Mouse (Mus musculus): ENCODE measurements at regions not wholly inside any gene's neighbourhood (a gene's known extent, or its start where the extent isn't known, plus 50 kb on each side); places are given as distances from the start of the nearest gene placed in this dataset.

GRCm38 (mm10) chr13:101527691-101528090 is 240.3 kb downstream of the Pik3r1 start:
- no peak overlapping the region for H3K9ac ChIP-seq
- H3K4me3 ChIP-seq: no peak overlapping the region
- no peak for ATAC-seq (ENCODE audit: low FRiP score)
- H3K9me3 ChIP-seq (replicated peaks): no peaks in the 10 kb centered on the region
- no peaks in the 10 kb centered on the region for H3K4me1 ChIP-seq
- WGBS: 83% methylated on average over 5 of the region's 5 CpGs
- H3K36me3 ChIP-seq: no peaks in the 10 kb centered on the region
- H3K4me2 ChIP-seq (replicated peaks): no peak overlapping the region
- H3K27me3 ChIP-seq: no peaks in the 10 kb centered on the region
- H3K27ac ChIP-seq: no peak overlapping the region

- no peaks in the 10 kb centered on the region for H3K27me3 ChIP-seq
- H3K9ac ChIP-seq: no peak overlapping the region
- 88% methylated on average over 3 of the region's 3 CpGs for WGBS
- no peak for ATAC-seq (ENCODE audit: low FRiP score)
- no peak overlapping the region for H3K4me3 ChIP-seq
- no peaks in the 10 kb centered on the region for H3K36me3 ChIP-seq
- H3K4me2 ChIP-seq (replicated peaks): no peak overlapping the region
- no peaks in the 10 kb centered on the region for H3K4me1 ChIP-seq
- no peak overlapping the region for H3K27ac ChIP-seq
- H3K9me3 ChIP-seq (replicated peaks): no peaks in the 10 kb centered on the region
Measured at GRCm38 (mm10) chr13:101524781-101525180, 243.2 kb downstream of the Pik3r1 start.

DNA sequence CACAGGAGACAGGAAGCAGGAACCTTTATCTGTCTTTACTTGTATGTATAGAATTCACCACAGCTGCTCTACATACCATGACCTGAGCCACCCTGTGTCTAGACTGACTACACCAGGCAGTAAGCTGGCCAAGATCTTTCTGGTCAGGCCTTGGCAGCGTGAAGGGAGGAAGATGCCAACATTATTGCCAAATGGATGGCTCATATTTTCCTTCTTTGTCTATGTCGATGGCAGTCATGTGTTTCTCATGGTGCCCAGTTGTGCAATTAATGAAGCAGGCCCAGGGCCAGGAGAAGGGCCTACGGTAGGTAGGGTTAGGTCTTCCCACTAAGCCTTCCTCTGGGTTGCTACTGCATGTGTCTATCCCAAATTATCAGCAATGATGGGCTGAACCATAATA is 243.8 kb downstream of the Pik3r1 start:
- Histone ChIP-seq H3K36me3 (no peaks in the 10 kb centered on the region), H3K4me3 (no peak overlapping the region), H3K9ac (no peak overlapping the region), H3K4me2 (replicated peaks) (no peak overlapping the region), H3K9me3 (replicated peaks) (no peaks in the 10 kb centered on the region), H3K27me3 (no peaks in the 10 kb centered on the region), H3K4me1 (no peaks in the 10 kb centered on the region), H3K27ac (no peak overlapping the region)
- no peak for ATAC-seq (ENCODE audit: low FRiP score)
- WGBS: 86% methylated on average over 3 of the region's 3 CpGs

- Histone ChIP-seq H3K4me1 (no peaks in the 10 kb centered on the region), H3K9ac (no peak overlapping the region), H3K4me3 (no peak overlapping the region), H3K36me3 (no peaks in the 10 kb centered on the region), H3K27ac (no peak overlapping the region), H3K27me3 (no peaks in the 10 kb centered on the region), H3K4me2 (replicated peaks) (no peak overlapping the region), H3K9me3 (replicated peaks) (no peaks in the 10 kb centered on the region)
- WGBS: 91% methylated on average over 3 of the region's 3 CpGs
- ATAC-seq (ENCODE audit: low FRiP score): no peak
Measured at GRCm38 (mm10) chr13:101523492-101523891, 244.5 kb downstream of the Pik3r1 start.

- H3K4me1 ChIP-seq: no peaks in the 10 kb centered on the region
- WGBS: 92% methylated on average over 2 of the region's 2 CpGs
- H3K27ac ChIP-seq: no peak overlapping the region
- H3K36me3 ChIP-seq: no peaks in the 10 kb centered on the region
- H3K4me2 ChIP-seq (replicated peaks): no peak overlapping the region
- no peak overlapping the region for H3K4me3 ChIP-seq
- no peaks in the 10 kb centered on the region for H3K9me3 ChIP-seq (replicated peaks)
- no peak for ATAC-seq (ENCODE audit: low FRiP score)
- H3K27me3 ChIP-seq: no peaks in the 10 kb centered on the region
- H3K9ac ChIP-seq: no peak overlapping the region
Measured at GRCm38 (mm10) chr13:101522597-101522996, 245.4 kb downstream of the Pik3r1 start.

DNA sequence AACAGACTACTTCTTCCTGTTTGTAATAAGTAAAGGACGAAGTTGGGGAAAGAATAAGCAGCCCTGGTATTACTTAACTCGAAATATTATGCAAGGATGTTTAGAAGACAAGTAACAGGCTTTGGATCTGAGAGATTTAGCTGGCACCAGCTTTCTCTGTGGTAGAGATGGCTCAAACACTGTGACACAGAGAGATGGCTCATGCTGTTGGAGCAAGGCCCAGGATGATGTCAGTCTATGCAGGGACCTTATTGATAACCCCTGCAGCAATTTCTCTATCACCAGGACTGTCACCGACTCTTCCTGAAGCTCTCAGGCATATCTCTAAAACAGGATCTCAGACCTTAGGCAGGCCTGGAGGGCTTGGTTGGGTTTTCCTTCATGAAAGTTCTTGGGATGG is 254.7 kb downstream of the Pik3r1 start:
- H3K9me3 ChIP-seq (replicated peaks): no peaks in the 10 kb centered on the region
- H3K27me3 ChIP-seq: no peaks in the 10 kb centered on the region
- H3K27ac ChIP-seq: no peak overlapping the region
- 82% methylated on average over 3 of the region's 3 CpGs for WGBS
- H3K4me1 ChIP-seq: no peaks in the 10 kb centered on the region
- no peaks in the 10 kb centered on the region for H3K36me3 ChIP-seq
- H3K4me2 ChIP-seq (replicated peaks): no peak overlapping the region
- no peak for ATAC-seq (ENCODE audit: low FRiP score)
- H3K4me3 ChIP-seq: no peak overlapping the region
- H3K9ac ChIP-seq: no peak overlapping the region

- WGBS: 46% methylated on average over 1 of the region's 1 CpGs
- 0 out of 2 replicates have a peak, but pooled peaks have one; percentile 26 for ATAC-seq (ENCODE audit: low FRiP score)
- H3K36me3 ChIP-seq: no peaks in the 10 kb centered on the region
- H3K4me1 ChIP-seq: no peaks in the 10 kb centered on the region
- no peaks in the 10 kb centered on the region for H3K27me3 ChIP-seq
- no peak overlapping the region for H3K27ac ChIP-seq
- no peak overlapping the region for H3K9ac ChIP-seq
- H3K4me2 ChIP-seq (replicated peaks): no peak overlapping the region
- H3K9me3 ChIP-seq (replicated peaks): no peaks in the 10 kb centered on the region
- H3K4me3 ChIP-seq: no peak overlapping the region
Measured at GRCm38 (mm10) chr13:101509946-101510345, 258.1 kb downstream of the Pik3r1 start.

- Histone ChIP-seq H3K27me3 (no peaks in the 10 kb centered on the region), H3K4me3 (no peak overlapping the region), H3K9ac (no peak overlapping the region), H3K27ac (no peak overlapping the region), H3K4me1 (no peaks in the 10 kb centered on the region), H3K36me3 (no peaks in the 10 kb centered on the region), H3K4me2 (replicated peaks) (no peak overlapping the region), H3K9me3 (replicated peaks) (no peaks in the 10 kb centered on the region)
- ATAC-seq (ENCODE audit: low FRiP score): no peak
Measured at GRCm38 (mm10) chr13:101508331-101508730, 259.7 kb downstream of the Pik3r1 start.

- ATAC-seq (ENCODE audit: low FRiP score): no peak
- Histone ChIP-seq H3K9ac (no peak overlapping the region), H3K4me3 (no peak overlapping the region), H3K9me3 (replicated peaks) (no peaks in the 10 kb centered on the region), H3K4me2 (replicated peaks) (no peak overlapping the region), H3K27ac (no peak overlapping the region), H3K4me1 (no peaks in the 10 kb centered on the region), H3K27me3 (no peaks in the 10 kb centered on the region), H3K36me3 (no peaks in the 10 kb centered on the region)
Measured at GRCm38 (mm10) chr13:101506696-101507095, 261.3 kb downstream of the Pik3r1 start.

GRCm38 (mm10) chr13:101505054-101505453 is 263.0 kb downstream of the Pik3r1 start:
- WGBS: 85% methylated on average over 1 of the region's 1 CpGs
- Histone ChIP-seq H3K27ac (no peak overlapping the region), H3K4me3 (no peak overlapping the region), H3K9ac (no peak overlapping the region), H3K36me3 (no peaks in the 10 kb centered on the region), H3K4me2 (replicated peaks) (no peak overlapping the region), H3K27me3 (no peaks in the 10 kb centered on the region), H3K9me3 (replicated peaks) (no peaks in the 10 kb centered on the region), H3K4me1 (no peaks in the 10 kb centered on the region)
- no peak for ATAC-seq (ENCODE audit: low FRiP score)

GRCm38 (mm10) chr13:101504241-101504640 is 263.8 kb downstream of the Pik3r1 start:
- Histone ChIP-seq H3K36me3 (no peaks in the 10 kb centered on the region), H3K27me3 (no peaks in the 10 kb centered on the region), H3K4me1 (no peaks in the 10 kb centered on the region), H3K9me3 (replicated peaks) (no peaks in the 10 kb centered on the region), H3K9ac (no peak overlapping the region), H3K27ac (no peak overlapping the region), H3K4me2 (replicated peaks) (no peak overlapping the region), H3K4me3 (no peak overlapping the region)
- 71% methylated on average over 5 of the region's 5 CpGs for WGBS
- no peak for ATAC-seq (ENCODE audit: low FRiP score)

DNA sequence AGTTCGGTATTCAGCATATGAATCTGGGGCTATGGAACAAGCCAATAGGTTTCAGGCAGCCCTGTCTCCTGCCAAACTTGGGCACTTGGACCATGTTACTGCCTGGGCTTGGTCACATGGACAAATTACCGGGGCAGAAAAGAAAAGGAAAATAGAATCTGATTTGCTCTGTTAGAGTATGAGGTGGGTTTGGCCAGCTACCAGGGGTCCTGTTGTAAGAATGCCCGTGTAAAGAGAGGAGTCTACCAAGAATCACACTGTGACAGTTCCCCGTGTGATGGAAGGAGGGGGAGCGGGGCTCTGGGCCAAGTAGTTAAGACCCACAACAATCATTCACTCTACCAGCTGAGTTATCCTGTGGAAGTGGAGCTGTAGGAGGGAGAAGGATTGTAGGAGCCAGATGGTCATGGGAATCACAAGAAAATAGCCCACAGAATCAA is 266.2 kb downstream of the Pik3r1 start:
- H3K4me3 ChIP-seq: no peak overlapping the region
- no peaks in the 10 kb centered on the region for H3K36me3 ChIP-seq
- H3K9me3 ChIP-seq (replicated peaks): no peaks in the 10 kb centered on the region
- WGBS: 73% methylated on average over 5 of the region's 5 CpGs
- H3K9ac ChIP-seq: no peak overlapping the region
- no peak overlapping the region for H3K27ac ChIP-seq
- no peaks in the 10 kb centered on the region for H3K27me3 ChIP-seq
- no peak overlapping the region for H3K4me2 ChIP-seq (replicated peaks)
- no peak for ATAC-seq (ENCODE audit: low FRiP score)
- no peaks in the 10 kb centered on the region for H3K4me1 ChIP-seq

DNA sequence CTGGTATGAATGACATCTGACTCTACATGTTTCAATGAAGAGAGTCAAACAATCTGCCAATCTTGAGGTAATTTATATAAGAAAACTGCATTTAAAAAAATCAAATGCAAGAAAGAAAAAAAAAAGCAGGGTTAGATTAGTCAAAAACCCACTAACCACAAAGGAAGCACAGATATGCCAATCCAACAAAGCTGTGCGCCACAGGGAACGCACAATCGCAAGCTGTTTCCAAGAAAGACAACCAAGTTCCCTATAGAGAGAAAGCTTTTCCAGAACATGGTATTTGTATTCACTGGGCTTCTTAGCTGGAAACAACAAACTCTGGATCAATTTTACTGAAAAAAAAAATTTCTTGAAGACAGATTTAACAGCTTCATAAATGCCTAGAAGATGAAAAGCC is 267.0 kb downstream of the Pik3r1 start:
- H3K36me3 ChIP-seq: no peaks in the 10 kb centered on the region
- ATAC-seq (ENCODE audit: low FRiP score): no peak
- H3K27ac ChIP-seq: no peak overlapping the region
- WGBS: 94% methylated on average over 3 of the region's 3 CpGs
- no peak overlapping the region for H3K4me3 ChIP-seq
- no peaks in the 10 kb centered on the region for H3K4me1 ChIP-seq
- no peaks in the 10 kb centered on the region for H3K9me3 ChIP-seq (replicated peaks)
- H3K27me3 ChIP-seq: no peaks in the 10 kb centered on the region
- no peak overlapping the region for H3K4me2 ChIP-seq (replicated peaks)
- no peak overlapping the region for H3K9ac ChIP-seq

- no peak overlapping the region for H3K4me3 ChIP-seq
- H3K36me3 ChIP-seq: no peaks in the 10 kb centered on the region
- H3K9me3 ChIP-seq (replicated peaks): no peaks in the 10 kb centered on the region
- no peak overlapping the region for H3K9ac ChIP-seq
- ATAC-seq (ENCODE audit: low FRiP score): no peak
- no peak overlapping the region for H3K4me2 ChIP-seq (replicated peaks)
- H3K4me1 ChIP-seq: peaks cover 5% of the 10 kb centered on the region
- H3K27ac ChIP-seq: no peak overlapping the region
- 32% methylated on average over 3 of the region's 3 CpGs for WGBS
- no peaks in the 10 kb centered on the region for H3K27me3 ChIP-seq
Measured at GRCm38 (mm10) chr13:101491835-101492234, 276.2 kb downstream of the Pik3r1 start.
